Mouse (Mus musculus): ENCODE data around the gene Wdr60. TPM values are rescaled to one million over a fixed set of nuclear protein-coding genes. Genes with fewer than 3 reads are reported as not detected.
A peak's percentile ranks its signal among the peaks of the same experiment; 100 is the strongest.

Wdr60 gene
- total RNA-seq, 2 experiments from 2014 or later = 1.6 to 2.3 TPM

GRCm38 (mm10) chr12:116271071-116271470 is 8.2 kb upstream of the Wdr60 start:
- DNase-seq (ENCODE audit: low spot score) = no peak
- intact Hi-C loops (cut with DNase I) = no loop called here

- no peak for DNase-seq (ENCODE audit: low spot score)
- intact Hi-C loops (cut with DNase I) = no loop called here
Observed at GRCm38 (mm10) chr12:116270538-116270937, 7.7 kb upstream of the Wdr60 start.

- no peak for DNase-seq (ENCODE audit: low spot score)
- intact Hi-C loops (cut with DNase I) = loop anchor here (10.0 kb wide), 1 partner anchor 225 kb away; the partner anchor contains the start of gene Zfp386
Observed at GRCm38 (mm10) chr12:116269450-116269849, 6.6 kb upstream of the Wdr60 start.

GRCm38 (mm10) chr12:116265275-116265674 is 2.5 kb upstream of the Wdr60 start:
- no peak for DNase-seq (ENCODE audit: low spot score)
- intact Hi-C loops (cut with DNase I) = loop anchor here (10.0 kb wide), 1 partner anchor 220 kb away; the partner anchor contains the start of gene Zfp386

- intact Hi-C loops (cut with DNase I) = loop anchor here (5.0 to 10.0 kb wide), 2 partner anchors 143 to 220 kb away; partner anchors contain the start of genes Ncapg2 and Zfp386
Observed at GRCm38 (mm10) chr12:116264756-116265155, 1.9 kb upstream of the Wdr60 start.

GRCm38 (mm10) chr12:116258321-116258720 is 4.5 kb downstream of the Wdr60 start:
- no peak for DNase-seq (ENCODE audit: low spot score)

More at GRCm38 (mm10) chr12:116264756-116265155, 1.9 kb upstream of the Wdr60 start:
- no peak for DNase-seq (ENCODE audit: low spot score)

GRCm38 (mm10) chr12:116255636-116256035 is 7.2 kb downstream of the Wdr60 start:
- no peak for DNase-seq (ENCODE audit: low spot score)
- intact Hi-C loops (cut with DNase I) = no loop called here

More at GRCm38 (mm10) chr12:116258321-116258720, 4.5 kb downstream of the Wdr60 start:
- intact Hi-C loops (cut with DNase I) = no loop called here

GRCm38 (mm10) chr12:116254652-116255051 is 8.2 kb downstream of the Wdr60 start:
- no peak for DNase-seq (ENCODE audit: low spot score)
- intact Hi-C loops (cut with DNase I) = no loop called here

GRCm38 (mm10) chr12:116244601-116245000 is 18.2 kb downstream of the Wdr60 start:
- intact Hi-C loops (cut with DNase I) = no loop called here

GRCm38 (mm10) chr12:116238803-116239202 is 24.0 kb downstream of the Wdr60 start:
- intact Hi-C loops (cut with DNase I) = no loop called here

More at GRCm38 (mm10) chr12:116244601-116245000, 18.2 kb downstream of the Wdr60 start:
- DNase-seq (ENCODE audit: low spot score) = no peak

GRCm38 (mm10) chr12:116238370-116238769 is 24.5 kb downstream of the Wdr60 start:
- intact Hi-C loops (cut with DNase I) = no loop called here
- DNase-seq (ENCODE audit: low spot score) = no peak

More at GRCm38 (mm10) chr12:116238803-116239202, 24.0 kb downstream of the Wdr60 start:
- DNase-seq (ENCODE audit: low spot score) = no peak

GRCm38 (mm10) chr12:116236658-116237057 is 26.2 kb downstream of the Wdr60 start:
- DNase-seq (ENCODE audit: low spot score) = no peak
- intact Hi-C loops (cut with DNase I) = no loop called here

GRCm38 (mm10) chr12:116235356-116235755 is 27.5 kb downstream of the Wdr60 start:
- no peak for DNase-seq (ENCODE audit: low spot score)
- intact Hi-C loops (cut with DNase I) = loop anchor here (1.0 kb wide), 1 partner anchor 385 kb away; no protein-coding TSS in a partner anchor

GRCm38 (mm10) chr12:116232061-116232460 is 30.8 kb downstream of the Wdr60 start:
- intact Hi-C loops (cut with DNase I) = no loop called here
- no peak for DNase-seq (ENCODE audit: low spot score)

- DNase-seq (ENCODE audit: low spot score) = peak; percentile 70
- intact Hi-C loops (cut with DNase I) = no loop called here
Observed at GRCm38 (mm10) chr12:116231612-116232011, 31.2 kb downstream of the Wdr60 start.

- no peak for DNase-seq (ENCODE audit: low spot score)
- intact Hi-C loops (cut with DNase I) = no loop called here
Observed at GRCm38 (mm10) chr12:116229451-116229850, 33.4 kb downstream of the Wdr60 start.

GRCm38 (mm10) chr12:116226289-116227057 is 36.3 kb downstream of the Wdr60 start:
- intact Hi-C loops (cut with DNase I) = no loop called here

GRCm38 (mm10) chr12:116223107-116223506 is 39.7 kb downstream of the Wdr60 start:
- intact Hi-C loops (cut with DNase I) = no loop called here
- DNase-seq (ENCODE audit: low spot score) = no peak

More at GRCm38 (mm10) chr12:116226289-116227057, 36.3 kb downstream of the Wdr60 start:
- no peak for DNase-seq (ENCODE audit: low spot score)

- no peak for DNase-seq (ENCODE audit: low spot score)
- intact Hi-C loops (cut with DNase I) = no loop called here
Observed at GRCm38 (mm10) chr12:116207486-116207885, 55.3 kb downstream of the Wdr60 start.

GRCm38 (mm10) chr12:116205726-116206125 is 57.1 kb downstream of the Wdr60 start:
- no peak for DNase-seq (ENCODE audit: low spot score)
- intact Hi-C loops (cut with DNase I) = no loop called here

Measured in heart, postnatal 25 days (tissue).